Mouse (Mus musculus): ENCODE data around the gene Urgcp.

- no peak for TF ChIP-seq CTCF (conservative IDR thresholded peaks at IDR 0.05; ENCODE audit: low read length)
- no peak for TF ChIP-seq POU5F1 (IDR thresholded peaks at IDR 0.05; ENCODE audit: borderline replicate concordance, low read length)
These were observed 22.3 kb downstream of the Urgcp start for GRCm38 (mm10) chr11:5739846-5740245.

Measured in E14TG2a.4 (cell line).